Mouse (Mus musculus): ENCODE results near the gene Acad9. TPM values are rescaled to one million over a fixed set of nuclear protein-coding genes. Genes with fewer than 3 reads are reported as not detected.

The Acad9 gene
- 4.2 TPM in 2 replicates for total RNA-seq (2015; ENCODE audit: low replicate concordance)
- 5.0 and 14.8 TPM in 2 replicates for total RNA-seq (2017; ENCODE audit: low replicate concordance)

DNA sequence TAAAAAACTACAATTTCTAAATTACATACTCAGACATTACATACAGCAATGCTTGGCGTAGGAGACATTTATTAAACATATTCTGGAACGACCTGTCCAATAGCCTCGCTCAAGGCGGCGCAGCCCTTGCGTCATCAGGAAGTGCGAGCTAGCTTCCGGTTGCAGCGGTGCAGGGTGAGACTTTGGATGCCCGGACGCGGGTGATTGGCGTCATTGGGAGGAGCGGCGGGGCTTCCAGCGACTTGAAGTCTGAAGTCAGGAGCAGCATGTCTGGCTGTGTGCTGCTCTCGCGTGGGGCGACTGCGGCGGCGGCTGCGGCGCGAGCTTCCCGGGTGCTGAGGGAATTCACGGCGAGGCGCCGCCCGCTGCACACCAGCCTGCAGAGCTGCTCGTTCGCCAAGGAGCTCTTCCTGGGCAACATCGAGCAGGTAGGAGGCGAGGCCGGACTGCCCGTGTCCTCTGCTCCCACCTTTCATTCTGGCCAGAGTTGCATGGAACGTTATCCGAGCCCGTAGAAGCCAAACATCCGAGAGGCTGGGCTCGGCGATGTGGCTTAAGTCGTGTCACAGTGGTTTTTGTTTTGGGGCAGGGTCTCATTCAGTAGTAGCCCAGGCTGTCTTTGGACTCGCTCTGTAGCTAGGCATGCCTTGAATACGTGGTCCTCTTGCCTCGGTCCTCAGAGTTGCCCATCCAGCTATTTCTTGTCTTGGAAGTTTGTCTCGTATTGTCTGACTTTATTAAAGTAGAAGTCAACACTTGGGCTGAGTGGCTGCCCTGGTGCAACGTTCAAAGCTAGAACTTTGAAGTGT lies at the start of gene Acad9:
Acad9 (plus strand) TSS at position 137 of the 809 bp plus-strand sequence.
- peak; percentile 97 for ATAC-seq (replicated peaks; ENCODE audit: low FRiP score, poor library complexity, severe bottlenecking)

GRCm38 (mm10) chr3:36025732-36026131 lies 40.0 kb upstream of the Acad9 start:
- ATAC-seq (replicated peaks; ENCODE audit: low FRiP score, poor library complexity, severe bottlenecking): no peak

DNA sequence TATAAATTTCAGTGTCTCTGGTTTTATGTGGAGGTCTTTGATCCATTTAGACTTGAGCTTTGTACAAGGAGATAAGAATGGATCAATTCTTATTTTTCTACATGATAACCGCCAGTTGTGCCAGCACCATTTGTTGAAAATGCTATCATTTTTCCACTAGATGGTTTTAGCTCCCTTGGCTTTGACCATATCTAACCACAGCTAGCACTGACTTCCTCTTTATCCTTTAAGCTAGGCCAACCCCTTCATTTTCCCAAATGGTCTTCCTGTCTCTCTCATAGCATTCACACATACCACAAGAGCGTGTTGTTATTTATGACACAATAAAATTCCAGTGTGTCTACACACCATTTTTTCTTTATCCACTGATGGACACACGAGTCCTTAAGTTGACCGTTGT lies 35.8 kb upstream of the Acad9 start:
- no peak for ATAC-seq (replicated peaks; ENCODE audit: low FRiP score, poor library complexity, severe bottlenecking)

GRCm38 (mm10) chr3:36031740-36032510 lies 33.9 kb upstream of the Acad9 start:
- ATAC-seq (replicated peaks; ENCODE audit: low FRiP score, poor library complexity, severe bottlenecking): no peak

DNA sequence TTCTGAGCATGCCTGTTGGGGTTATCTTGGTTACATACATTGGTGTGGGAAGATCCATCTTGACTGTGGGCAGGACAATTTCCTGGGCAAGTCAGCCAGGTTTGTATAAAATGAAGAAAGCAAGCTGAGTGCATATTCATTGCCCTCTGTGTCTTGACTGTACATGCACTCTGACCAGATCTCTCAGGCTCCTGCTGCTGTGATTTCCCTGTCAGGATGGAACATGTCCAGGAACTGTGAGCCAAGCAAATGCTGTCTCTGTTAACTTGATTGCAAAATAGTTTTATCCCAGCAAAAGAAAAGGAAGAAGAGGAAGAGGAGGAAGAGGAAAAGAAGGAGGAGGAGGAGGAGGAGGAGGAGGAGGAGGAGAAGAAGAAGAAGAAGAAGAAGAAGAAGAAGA lies 21.3 kb upstream of the Acad9 start:
- ATAC-seq (replicated peaks; ENCODE audit: low FRiP score, poor library complexity, severe bottlenecking): no peak

- ATAC-seq (replicated peaks; ENCODE audit: low FRiP score, poor library complexity, severe bottlenecking): no peak
Measured at GRCm38 (mm10) chr3:36045086-36045485, 20.7 kb upstream of the Acad9 start.

DNA sequence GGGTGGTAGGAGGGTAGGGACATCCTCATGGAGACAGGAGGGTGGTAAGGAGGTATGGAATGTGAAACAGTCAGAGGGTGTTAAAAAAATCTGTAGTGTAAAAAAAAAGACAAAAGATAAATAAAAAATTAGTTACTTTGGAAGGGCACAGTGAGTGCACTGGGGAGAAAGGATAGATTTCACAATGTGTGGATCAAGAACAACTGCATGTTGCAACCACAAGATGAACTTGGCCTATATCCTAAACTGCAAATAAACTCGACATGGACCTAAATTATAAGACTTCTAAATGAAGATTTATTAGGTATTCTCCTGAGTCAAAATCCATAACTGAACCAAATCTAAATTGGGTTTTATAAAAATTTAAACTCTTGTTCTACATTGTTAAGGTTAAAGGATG lies 16.7 kb upstream of the Acad9 start:
- ATAC-seq (replicated peaks; ENCODE audit: low FRiP score, poor library complexity, severe bottlenecking): no peak

DNA sequence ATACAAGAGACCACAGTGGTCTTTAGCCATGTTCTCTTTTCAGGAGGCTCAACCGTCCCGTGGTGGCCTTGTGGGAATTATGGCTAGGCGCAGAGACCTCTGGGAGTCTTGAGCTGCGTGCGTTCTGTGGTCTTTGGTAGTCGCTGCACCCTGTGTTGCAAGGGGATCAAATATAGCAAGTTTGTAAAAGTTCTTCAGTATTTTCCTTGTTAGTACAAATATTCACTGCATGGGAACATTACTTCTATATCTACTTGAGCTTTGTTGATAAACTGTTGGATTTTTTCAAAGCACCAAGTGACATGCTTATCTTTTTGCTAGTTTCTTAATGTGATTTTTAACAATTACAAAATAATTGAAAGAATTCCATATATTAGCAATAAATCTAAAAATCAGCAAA lies 12.3 kb upstream of the Acad9 start, which contains the start of gene Ccdc144b:
Ccdc144b (minus strand) TSS at position 101 of the 400 bp plus-strand sequence.
- ATAC-seq (replicated peaks; ENCODE audit: low FRiP score, poor library complexity, severe bottlenecking): no peak

GRCm38 (mm10) chr3:36060096-36060850 lies 5.5 kb upstream of the Acad9 start:
- no peak for ATAC-seq (replicated peaks; ENCODE audit: low FRiP score, poor library complexity, severe bottlenecking)

GRCm38 (mm10) chr3:36064592-36065061 lies 1.2 kb upstream of the Acad9 start:
- ATAC-seq (replicated peaks; ENCODE audit: low FRiP score, poor library complexity, severe bottlenecking): no peak

DNA sequence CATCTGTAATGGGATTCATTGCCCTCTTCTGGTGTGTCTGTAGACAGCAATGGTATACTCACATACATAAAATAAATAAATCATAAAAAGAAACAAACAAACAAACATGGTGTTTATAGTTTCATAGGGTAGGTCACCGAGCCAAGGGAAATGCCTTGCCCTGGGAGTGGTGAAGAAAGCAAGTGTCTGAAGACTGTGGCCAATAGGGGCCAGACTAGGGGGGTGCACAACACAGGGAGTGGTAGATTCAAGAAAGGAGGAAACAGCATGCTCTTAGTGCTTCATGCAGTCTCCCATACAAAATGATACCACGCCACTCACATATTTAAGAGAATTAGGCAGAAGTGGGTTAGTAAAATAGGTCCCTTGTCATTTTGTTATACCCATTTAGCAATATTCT lies 613 bp upstream of the Acad9 start:
- ATAC-seq (replicated peaks; ENCODE audit: low FRiP score, poor library complexity, severe bottlenecking): no peak

GRCm38 (mm10) chr3:36067731-36068130 lies 2.0 kb downstream of the Acad9 start:
- ATAC-seq (replicated peaks; ENCODE audit: low FRiP score, poor library complexity, severe bottlenecking): no peak

DNA sequence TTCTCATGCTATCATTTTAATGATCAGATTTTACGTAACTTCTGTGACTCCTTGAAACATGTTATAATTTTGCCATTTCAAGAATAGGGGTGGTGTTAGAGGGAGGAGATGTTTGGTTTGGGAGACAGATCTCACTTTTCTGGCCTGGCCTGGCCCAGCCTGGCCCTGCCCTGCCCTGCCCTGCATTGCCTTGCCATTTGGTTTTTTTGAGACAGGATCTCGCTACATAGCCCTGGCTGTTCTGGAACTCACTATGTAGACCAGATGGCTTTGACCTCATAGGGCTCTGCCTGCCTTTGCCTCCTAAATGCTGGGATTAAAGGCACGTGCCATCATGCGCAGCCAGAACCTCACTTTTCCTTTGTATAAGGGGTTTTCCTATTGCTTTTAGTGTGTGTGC lies 4.7 kb downstream of the Acad9 start:
- no peak for ATAC-seq (replicated peaks; ENCODE audit: low FRiP score, poor library complexity, severe bottlenecking)

- ATAC-seq (replicated peaks; ENCODE audit: low FRiP score, poor library complexity, severe bottlenecking): no peak
Measured at GRCm38 (mm10) chr3:36071047-36071446, 5.3 kb downstream of the Acad9 start.

GRCm38 (mm10) chr3:36074231-36074630 lies 8.5 kb downstream of the Acad9 start:
- ATAC-seq (replicated peaks; ENCODE audit: low FRiP score, poor library complexity, severe bottlenecking): no peak

GRCm38 (mm10) chr3:36075466-36075865 lies 9.7 kb downstream of the Acad9 start:
- no peak for ATAC-seq (replicated peaks; ENCODE audit: low FRiP score, poor library complexity, severe bottlenecking)

- ATAC-seq (replicated peaks; ENCODE audit: low FRiP score, poor library complexity, severe bottlenecking): no peak
Measured at GRCm38 (mm10) chr3:36077386-36077785, 11.6 kb downstream of the Acad9 start.

DNA sequence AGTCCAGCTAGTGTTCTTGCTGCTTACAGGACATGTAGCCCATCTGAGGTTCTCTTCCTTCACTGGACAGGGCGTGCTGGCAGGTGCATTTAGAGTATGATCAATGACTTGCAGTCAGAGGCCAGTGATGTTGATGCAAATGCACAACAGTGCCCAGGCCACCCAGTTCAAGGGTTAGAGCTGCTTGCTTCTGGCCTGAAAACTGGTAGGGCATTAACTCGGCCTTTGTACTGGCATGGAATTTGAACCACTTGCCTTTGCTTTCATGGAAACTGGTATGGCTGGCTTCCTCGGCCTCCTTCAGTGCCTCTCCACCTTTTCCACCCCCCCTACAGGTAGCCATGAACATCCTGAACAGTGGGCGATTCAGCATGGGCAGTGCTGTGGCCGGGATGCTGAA lies 14.1 kb downstream of the Acad9 start:
- no peak for ATAC-seq (replicated peaks; ENCODE audit: low FRiP score, poor library complexity, severe bottlenecking)

GRCm38 (mm10) chr3:36080741-36081140 lies 15.0 kb downstream of the Acad9 start:
- ATAC-seq (replicated peaks; ENCODE audit: low FRiP score, poor library complexity, severe bottlenecking): no peak

DNA sequence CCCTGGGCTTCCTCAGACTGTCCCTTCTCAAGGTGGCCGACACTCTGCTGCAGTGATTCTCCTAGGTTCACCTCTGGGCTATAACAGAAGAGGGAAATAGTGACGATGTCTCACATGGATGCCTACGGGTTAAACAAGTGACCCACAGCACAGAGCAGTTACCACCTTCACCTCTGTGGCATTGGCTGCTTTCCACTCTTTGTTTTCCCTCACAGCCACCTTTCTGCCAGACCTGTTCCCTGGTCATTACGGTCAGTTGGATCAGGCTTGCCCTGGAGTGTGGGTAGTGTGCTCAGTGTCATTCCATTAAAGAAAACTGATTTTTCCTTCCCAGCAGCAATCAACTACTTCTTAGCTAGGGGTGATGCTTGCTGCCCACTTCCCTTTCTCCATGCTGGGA lies 17.1 kb downstream of the Acad9 start:
- no peak for ATAC-seq (replicated peaks; ENCODE audit: low FRiP score, poor library complexity, severe bottlenecking)
